Mouse (Mus musculus) liver, adult 2 months (tissue): ENCODE results near the gene Ptprk.

Experiments used
- CTCF ChIP-seq: fragments of 200-500 bp; IDR thresholded peaks from 2 replicates; pipeline ENCODE4 v1.5.1; 2011; ENCODE audit warnings: low read depth, low read length, control low read depth
- POLR2A ChIP-seq: fragments of 200-500 bp; IDR thresholded peaks from 2 replicates; pipeline ENCODE4 v1.6.1; 2011; ENCODE audit warnings: low read length, control low read depth; ENCODE audit not compliant: insufficient read depth; ENCODE audit errors: extremely low read depth

- no peak for TF ChIP-seq POLR2A
- no peak for TF ChIP-seq CTCF
These were observed 316.5 kb downstream of the Ptprk start for GRCm38 (mm10) chr10:28391168-28391567.
